Mouse (Mus musculus): ENCODE data around the gene Cpeb3. TPM values are rescaled to one million over a fixed set of nuclear protein-coding genes. Genes with fewer than 3 reads are reported as not detected.
"Not testable (repeated sequence)": the region's sequence is repeated elsewhere in the genome, so short reads cannot be mapped to it uniquely, and the experiment has no call there.

Cpeb3 gene
- 5.5 and 7.0 TPM in 2 replicates for polyA plus RNA-seq (2012; rRNA removed)

- no peak for DNase-seq (ENCODE audit: low spot score)
These were observed at the start of gene Cpeb3 for GRCm38 (mm10) chr19:37208176-37208755. Gene Cpeb3 (minus strand): TSS chr19:37208601.

GRCm38 (mm10) chr19:37255321-37255720, 46.9 kb upstream of the Cpeb3 start:
- no peak for DNase-seq (ENCODE audit: low spot score)

- DNase-seq (ENCODE audit: low spot score): no peak
These were observed 43.7 kb upstream of the Cpeb3 start for GRCm38 (mm10) chr19:37252104-37252503.

GRCm38 (mm10) chr19:37248199-37248598, 39.8 kb upstream of the Cpeb3 start:
- DNase-seq (ENCODE audit: low spot score): no peak

- DNase-seq (ENCODE audit: low spot score): no peak
These were observed 38.5 kb upstream of the Cpeb3 start for GRCm38 (mm10) chr19:37246859-37247258.

- DNase-seq (ENCODE audit: low spot score): no peak
These were observed 34.3 kb upstream of the Cpeb3 start for GRCm38 (mm10) chr19:37242707-37243106.

GRCm38 (mm10) chr19:37241201-37241600, 32.8 kb upstream of the Cpeb3 start:
- DNase-seq (ENCODE audit: low spot score): no peak

GRCm38 (mm10) chr19:37239096-37239495, 30.7 kb upstream of the Cpeb3 start:
- DNase-seq (ENCODE audit: low spot score): no peak

GRCm38 (mm10) chr19:37238651-37239050, 30.2 kb upstream of the Cpeb3 start:
- no peak for DNase-seq (ENCODE audit: low spot score)

- DNase-seq (ENCODE audit: low spot score): no peak
These were observed 29.5 kb upstream of the Cpeb3 start for GRCm38 (mm10) chr19:37237712-37238437.

GRCm38 (mm10) chr19:37237306-37237705, 28.9 kb upstream of the Cpeb3 start:
- no peak for DNase-seq (ENCODE audit: low spot score)

- no peak for DNase-seq (ENCODE audit: low spot score)
These were observed 27.4 kb upstream of the Cpeb3 start for GRCm38 (mm10) chr19:37235818-37236217.

GRCm38 (mm10) chr19:37233561-37234539, 25.4 kb upstream of the Cpeb3 start:
- DNase-seq (ENCODE audit: low spot score): no peak

- not testable (repeated sequence) for DNase-seq (ENCODE audit: low spot score)
These were observed 24.2 kb upstream of the Cpeb3 start for GRCm38 (mm10) chr19:37232598-37232997.

- no peak for DNase-seq (ENCODE audit: low spot score)
These were observed 16.9 kb upstream of the Cpeb3 start for GRCm38 (mm10) chr19:37225197-37225862.

- DNase-seq (ENCODE audit: low spot score): no peak
These were observed 6.3 kb upstream of the Cpeb3 start for GRCm38 (mm10) chr19:37214711-37215110.

- no peak for DNase-seq (ENCODE audit: low spot score)
These were observed 3.0 kb upstream of the Cpeb3 start for GRCm38 (mm10) chr19:37211416-37211815.

- no peak for DNase-seq (ENCODE audit: low spot score)
These were observed 2.1 kb upstream of the Cpeb3 start for GRCm38 (mm10) chr19:37210457-37210856.

- no peak for DNase-seq (ENCODE audit: low spot score)
These were observed 1.2 kb upstream of the Cpeb3 start for GRCm38 (mm10) chr19:37209467-37210128.

- DNase-seq (ENCODE audit: low spot score): no peak
These were observed 585 bp upstream of the Cpeb3 start for GRCm38 (mm10) chr19:37208986-37209385.

Data from urinary bladder, adult 2 months (tissue).